Mouse (Mus musculus) forebrain, postnatal 0 days (tissue): ENCODE measurements around the gene Gp1bb. TPM values are rescaled to one million over a fixed set of nuclear protein-coding genes. Genes with fewer than 3 reads are reported as not detected.

ENCODE experiments used
- ATAC-seq: fragments of 200-750 bp; cut with Nextera tagmentation; 2 replicates; pipeline ENCODE4 v1.8.0; 2017; ENCODE audit warnings: mild to moderate bottlenecking, moderate library complexity
- DNase-seq: peaks from one replicate; pipeline ENCODE4 v3.0.0-alpha.2; 2015
- H3K27ac ChIP-seq: fragments of 300-500 bp; sonication (generic); 2 replicates; pipeline ENCODE4 v1.5.1; 2014; ENCODE audit warnings: low read depth, mild to moderate bottlenecking, antibody characterized with exemption, low read length, moderate library complexity, mixed read lengths
- H3K27me3 ChIP-seq: fragments of 300-500 bp; sonication (generic); 2 replicates; pipeline ENCODE4 v1.6.1; 2014; ENCODE audit warnings: mild to moderate bottlenecking, low read length, mixed read lengths; ENCODE audit not compliant: insufficient read depth
- H3K36me3 ChIP-seq: fragments of 300-500 bp; sonication (generic); 2 replicates; pipeline ENCODE4 v1.6.1; 2014; ENCODE audit warnings: mild to moderate bottlenecking, moderate library complexity; ENCODE audit not compliant: insufficient read depth
- H3K4me1 ChIP-seq: fragments of 300-500 bp; sonication (generic); 2 replicates; pipeline ENCODE4 v1.6.1; 2014; ENCODE audit warnings: antibody characterized with exemption; ENCODE audit not compliant: insufficient read depth
- H3K4me2 ChIP-seq: fragments of 300-500 bp; sonication (generic); 2 replicates; pipeline ENCODE4 v1.6.1; 2014; ENCODE audit warnings: low read depth, mild to moderate bottlenecking, moderate library complexity
- H3K4me3 ChIP-seq: fragments of 300-500 bp; sonication (generic); 2 replicates; pipeline ENCODE4 v1.5.1; 2014; ENCODE audit warnings: low read depth, low read length, mixed read lengths
- H3K9ac ChIP-seq: fragments of 300-500 bp; sonication (generic); 2 replicates; pipeline ENCODE4 v1.6.1; 2014; ENCODE audit warnings: mild to moderate bottlenecking
- H3K9me3 ChIP-seq: fragments of 300-500 bp; sonication (generic); 2 replicates; pipeline ENCODE4 v1.6.1; 2016; ENCODE audit warnings: low read length
- CTCF ChIP-seq: sonication (generic); IDR thresholded peaks from 2 replicates; pipeline ENCODE4 v1.5.1; 2016; ENCODE audit warnings: antibody characterized with exemption, control low read depth, low read depth
- WGBS: fragments of 180-500 bp; shearing (Covaris S2); extraction: QIAGEN DNeasy Blood & Tissue Kit; methylation state at CpG from one replicate; pipeline ENCODE4 v1.1.7; 2014; 5-methylcytosine and 5-hydroxymethylcytosine counted together
- polyA plus RNA-seq: library from polyadenylated mRNA; unstranded; fragments of >200 nt; fragmentation: Nextera tagmentation; extraction: Ambion mirVana; gene quantifications from 2 replicates; pipeline ENCODE4 v1.2.1, GENCODE M21; 2015
- total RNA-seq: library from RNA; depleted of rRNA; stranded (reverse); fragments of >200 nt; gene quantifications from 2 replicates; pipeline ENCODE4 v1.2.3, GENCODE M21; 2014

Gene Gp1bb
- total and polyA plus RNA-seq, 2 experiments from 2014 or later = 9.4 to 34.1 TPM

DNA sequence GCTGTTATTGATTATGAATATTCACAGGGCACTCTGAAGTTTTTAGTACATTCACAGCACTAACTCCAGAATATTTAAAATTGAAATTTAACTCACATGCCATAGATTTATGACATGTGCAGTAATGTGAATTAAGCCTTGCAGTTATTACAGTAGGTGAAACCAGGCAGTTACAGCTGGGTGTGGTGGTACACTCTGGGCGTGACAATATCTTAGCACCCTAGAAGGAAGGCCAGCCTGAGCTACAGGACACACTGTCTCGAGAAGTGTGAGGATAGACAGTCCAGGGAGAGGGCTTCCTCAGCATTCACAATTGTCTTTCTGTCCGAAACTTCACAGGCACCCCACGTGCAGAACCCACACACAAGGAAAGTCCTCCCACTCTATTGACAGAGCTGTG is 22.3 kb upstream of the Gp1bb start:
- no peaks in the 10 kb centered on the region for H3K9me3 ChIP-seq
- H3K27ac ChIP-seq = no peak overlapping the region
- H3K4me3 ChIP-seq = no peak overlapping the region
- H3K27me3 ChIP-seq = no peaks in the 10 kb centered on the region
- H3K36me3 ChIP-seq = no peaks in the 10 kb centered on the region
- 77% methylated on average over 4 of the region's 4 CpGs for WGBS
- no peak for ATAC-seq
- H3K9ac ChIP-seq = no peak overlapping the region
- no peaks in the 10 kb centered on the region for H3K4me1 ChIP-seq
- H3K4me2 ChIP-seq = no peak overlapping the region
- no peak for TF ChIP-seq CTCF
- DNase-seq = no peak

DNA sequence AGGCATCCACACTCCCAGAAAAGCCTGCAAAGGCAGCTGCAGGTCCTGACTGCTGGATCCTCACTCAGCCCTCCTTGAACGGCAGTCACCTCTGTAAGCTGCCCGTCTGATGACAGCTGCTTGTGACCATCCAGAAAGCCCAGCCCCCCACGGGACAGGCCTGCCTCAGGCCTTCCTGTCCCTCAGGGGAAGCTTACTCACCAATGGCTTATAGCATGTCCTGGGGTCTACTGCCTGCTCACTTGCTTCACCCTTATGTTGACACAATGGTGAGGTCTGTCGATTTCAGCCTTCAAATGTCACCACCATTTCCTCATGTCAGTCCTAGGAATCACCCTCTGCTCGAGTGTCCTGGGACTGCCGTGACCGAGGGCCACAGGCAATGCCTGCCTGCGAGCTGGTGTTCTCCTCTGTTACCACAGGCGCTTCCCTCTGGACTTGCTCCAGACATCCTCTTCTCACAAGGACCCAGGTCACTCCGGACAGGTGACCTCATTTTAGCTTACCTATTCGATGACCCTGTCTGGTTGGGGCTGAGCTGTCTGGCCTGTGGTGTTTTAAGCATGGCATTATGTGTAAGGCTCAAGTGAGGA is 21.3 kb upstream of the Gp1bb start:
- Histone ChIP-seq H3K4me2 (no peak overlapping the region), H3K27me3 (no peaks in the 10 kb centered on the region), H3K9me3 (no peaks in the 10 kb centered on the region), H3K9ac (no peak overlapping the region), H3K4me3 (no peak overlapping the region), H3K27ac (no peak overlapping the region), H3K4me1 (no peaks in the 10 kb centered on the region), H3K36me3 (no peaks in the 10 kb centered on the region)
- DNase-seq (no peak), ATAC-seq (no peak)
- 82% methylated on average over 11 of the region's 11 CpGs for WGBS
- TF ChIP-seq CTCF = no peak

DNA sequence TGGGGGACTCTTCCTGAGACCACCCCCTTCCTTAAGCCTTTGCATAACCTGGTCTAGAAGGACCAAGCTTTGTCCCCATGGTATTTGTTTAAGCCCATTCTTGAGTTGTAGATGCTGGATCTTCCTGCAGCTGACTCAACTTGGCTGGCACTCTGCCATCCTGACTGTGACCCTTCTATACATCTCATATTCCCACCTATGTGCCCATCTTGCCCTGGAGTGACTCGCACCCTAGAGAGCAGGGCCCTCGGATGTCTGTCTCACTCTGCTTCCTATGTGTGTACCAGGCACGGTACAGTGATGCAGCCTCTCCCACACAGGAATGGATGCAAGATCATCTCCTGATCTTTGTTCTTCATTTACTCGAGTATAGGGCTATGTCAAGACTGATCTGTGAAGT is 20.7 kb upstream of the Gp1bb start:
- H3K36me3 ChIP-seq = no peaks in the 10 kb centered on the region
- H3K27ac ChIP-seq = no peak overlapping the region
- H3K9ac ChIP-seq = no peak overlapping the region
- 83% methylated on average over 4 of the region's 4 CpGs for WGBS
- ATAC-seq (no peak), DNase-seq (no peak)
- no peaks in the 10 kb centered on the region for H3K27me3 ChIP-seq
- no peaks in the 10 kb centered on the region for H3K9me3 ChIP-seq
- H3K4me3 ChIP-seq = no peak overlapping the region
- H3K4me2 ChIP-seq = no peak overlapping the region
- H3K4me1 ChIP-seq = no peaks in the 10 kb centered on the region
- TF ChIP-seq CTCF = no peak

DNA sequence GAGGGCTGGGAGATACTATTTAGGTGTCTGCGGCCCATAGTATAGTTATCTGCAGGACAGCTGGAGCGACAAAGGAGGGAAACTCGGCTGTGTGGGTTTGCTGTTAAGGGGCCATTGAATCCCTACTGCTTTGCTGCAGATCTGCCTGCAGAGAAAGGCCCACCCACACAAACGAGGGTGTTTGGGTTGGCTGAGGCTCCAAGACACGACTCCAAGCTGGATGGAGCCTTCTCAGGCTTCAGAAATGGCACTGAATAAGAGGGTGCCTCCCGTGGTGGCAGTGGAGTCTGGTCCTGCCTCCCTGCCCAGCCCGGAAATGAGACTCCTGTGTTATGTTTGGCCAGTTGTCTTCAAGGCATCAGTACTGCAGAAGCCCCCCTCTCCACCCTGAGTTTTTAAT is 20.1 kb upstream of the Gp1bb start:
- H3K27me3 ChIP-seq = no peaks in the 10 kb centered on the region
- H3K4me2 ChIP-seq = no peak overlapping the region
- H3K4me3 ChIP-seq = no peak overlapping the region
- DNase-seq (no peak), ATAC-seq (no peak)
- 49% methylated on average over 7 of the region's 7 CpGs for WGBS
- no peaks in the 10 kb centered on the region for H3K9me3 ChIP-seq
- H3K36me3 ChIP-seq = no peaks in the 10 kb centered on the region
- TF ChIP-seq CTCF = no peak
- H3K27ac ChIP-seq = no peak overlapping the region
- no peaks in the 10 kb centered on the region for H3K4me1 ChIP-seq
- H3K9ac ChIP-seq = no peak overlapping the region

DNA sequence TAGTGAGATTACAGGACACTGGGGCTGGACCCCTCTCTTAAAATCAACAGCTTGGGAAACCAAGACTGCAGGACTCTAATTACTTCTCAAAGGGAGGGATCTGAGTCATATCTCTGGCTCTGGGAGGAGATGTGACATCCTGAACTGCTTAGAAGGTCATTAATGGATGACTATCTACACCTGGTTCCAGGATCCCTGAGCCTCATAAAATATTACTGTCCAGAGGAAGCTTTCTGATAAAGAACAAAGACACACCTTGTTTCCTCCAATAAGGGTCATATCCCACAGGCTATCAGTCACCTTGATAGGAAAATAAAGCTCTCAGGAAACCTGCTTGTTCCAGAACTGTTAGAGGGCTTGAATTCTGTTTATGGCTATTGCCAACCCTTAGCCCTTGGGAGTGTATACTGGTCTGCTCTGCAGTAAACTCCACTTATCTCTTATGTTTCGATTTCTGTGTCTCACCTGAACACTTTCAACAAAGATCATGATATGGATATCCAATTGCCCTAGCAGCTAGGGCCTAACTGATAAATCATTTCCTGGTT is 17.3 kb upstream of the Gp1bb start:
- no peaks in the 10 kb centered on the region for H3K4me1 ChIP-seq
- WGBS = 87% methylated on average over 1 of the region's 1 CpGs
- no peak for TF ChIP-seq CTCF
- ATAC-seq = no peak
- H3K9ac ChIP-seq = no peak overlapping the region
- H3K9me3 ChIP-seq = no peaks in the 10 kb centered on the region
- no peak overlapping the region for H3K27ac ChIP-seq
- H3K27me3 ChIP-seq = no peaks in the 10 kb centered on the region
- H3K4me2 ChIP-seq = no peak overlapping the region
- no peak for DNase-seq
- H3K36me3 ChIP-seq = no peaks in the 10 kb centered on the region
- no peak overlapping the region for H3K4me3 ChIP-seq

DNA sequence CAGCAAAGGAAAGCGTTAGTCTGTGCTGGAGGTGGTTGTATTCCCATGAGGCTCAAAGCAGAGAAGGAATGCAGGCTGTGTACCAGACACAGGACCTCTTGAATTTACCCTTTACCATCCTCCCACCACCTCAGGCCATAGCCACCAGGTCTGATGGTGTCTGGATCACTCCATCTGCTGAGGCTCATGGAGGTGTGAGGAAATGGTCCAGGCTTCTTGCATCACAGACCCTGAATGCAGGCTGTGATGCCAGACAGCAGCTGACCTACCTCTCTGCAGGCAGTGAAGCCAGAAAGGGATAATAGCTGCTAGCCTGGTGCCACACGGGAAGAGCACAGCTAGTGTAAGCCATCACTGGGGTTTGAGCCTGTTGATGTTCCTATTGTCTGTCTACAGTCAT is 16.2 kb upstream of the Gp1bb start:
- Histone ChIP-seq H3K9ac (no peak overlapping the region), H3K27me3 (no peaks in the 10 kb centered on the region), H3K27ac (no peak overlapping the region), H3K4me1 (no peaks in the 10 kb centered on the region), H3K4me3 (no peak overlapping the region), H3K4me2 (no peak overlapping the region), H3K36me3 (no peaks in the 10 kb centered on the region), H3K9me3 (no peaks in the 10 kb centered on the region)
- ATAC-seq (no peak), DNase-seq (no peak)
- TF ChIP-seq CTCF = no peak
- WGBS = 38% methylated on average over 2 of the region's 2 CpGs

DNA sequence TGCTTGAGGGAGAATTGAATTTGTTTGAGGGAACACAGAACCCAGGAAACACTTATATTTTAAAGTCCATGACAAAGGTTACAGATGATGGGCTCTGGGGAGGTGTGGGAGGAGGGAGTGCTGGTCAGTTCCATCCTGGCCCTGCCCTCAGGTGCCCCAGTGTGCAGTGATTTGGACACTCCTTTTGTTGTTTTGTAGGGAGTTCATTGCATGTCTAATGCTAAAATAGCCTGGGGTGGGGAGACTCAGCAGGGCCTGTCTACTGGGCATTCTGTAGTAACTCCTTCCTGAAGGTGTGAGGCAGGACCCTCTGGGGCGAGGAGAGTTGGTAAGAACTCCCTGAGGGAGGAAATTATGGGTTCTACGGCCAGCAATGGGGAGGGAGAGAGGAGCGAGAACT is 14.6 kb upstream of the Gp1bb start:
- ATAC-seq = no peak
- H3K4me1 ChIP-seq = no peaks in the 10 kb centered on the region
- no peaks in the 10 kb centered on the region for H3K9me3 ChIP-seq
- no peak for TF ChIP-seq CTCF
- no peak for DNase-seq
- H3K9ac ChIP-seq = no peak overlapping the region
- H3K4me2 ChIP-seq = no peak overlapping the region
- H3K36me3 ChIP-seq = no peaks in the 10 kb centered on the region
- H3K27ac ChIP-seq = no peak overlapping the region
- no peak overlapping the region for H3K4me3 ChIP-seq
- no peaks in the 10 kb centered on the region for H3K27me3 ChIP-seq
- 68% methylated on average over 3 of the region's 3 CpGs for WGBS
